Mouse (Mus musculus) adrenal gland, adult 2 months (tissue): ENCODE measurements around the gene Fau. TPM values are rescaled to one million over a fixed set of nuclear protein-coding genes. Genes with fewer than 3 reads are reported as not detected.
A peak's percentile ranks its signal among the peaks of the same experiment; 100 is the strongest.

ENCODE experiments used
- DNase-seq: peaks from one replicate; pipeline ENCODE4 v3.0.0; 2021
- polyA plus RNA-seq: library from polyadenylated mRNA; depleted of rRNA; stranded (reverse); fragments of >200 nt; gene quantifications from 2 replicates; pipeline ENCODE4 v1.2.3, GENCODE M21; 2012
- total RNA-seq, 2 experiments: library from RNA; stranded (reverse); gene quantifications; 2 replicates each; pipeline ENCODE4 v1.2.3; 2021

The Fau gene
- total and polyA plus RNA-seq, 3 experiments = 984 to 1,229 (median 1,141) TPM

GRCm38 (mm10) chr19:6045366-6046293 lies 12.0 kb upstream of the Fau start:
- DNase-seq = no peak

- peak; percentile 95 for DNase-seq
Observed at GRCm38 (mm10) chr19:6046294-6047153, 11.1 kb upstream of the Fau start, which contains the start of gene Syvn1. Gene Syvn1 (plus strand): TSS chr19:6046576.

- peak; percentile 35 for DNase-seq
Observed at GRCm38 (mm10) chr19:6047154-6047898, 10.3 kb upstream of the Fau start.

GRCm38 (mm10) chr19:6047899-6048166 lies 9.8 kb upstream of the Fau start:
- DNase-seq = no peak

GRCm38 (mm10) chr19:6048681-6049410 lies 8.8 kb upstream of the Fau start:
- DNase-seq = no peak

- peak; percentile 47 for DNase-seq
Observed at GRCm38 (mm10) chr19:6052516-6052915, 5.1 kb upstream of the Fau start.

- no peak for DNase-seq
Observed at GRCm38 (mm10) chr19:6054296-6054695, 3.3 kb upstream of the Fau start.

GRCm38 (mm10) chr19:6056696-6057095 lies 948 bp upstream of the Fau start:
- DNase-seq = no peak

GRCm38 (mm10) chr19:6058513-6058912 lies 869 bp downstream of the Fau start:
- no peak for DNase-seq

- no peak for DNase-seq
Observed at GRCm38 (mm10) chr19:6058966-6059365, 1.3 kb downstream of the Fau start.

GRCm38 (mm10) chr19:6061021-6061533 lies 3.4 kb downstream of the Fau start, which contains the start of gene Znhit2:
Gene Znhit2 (plus strand): TSS chr19:6061192.
- peak; percentile 96 for DNase-seq

- DNase-seq = peak; percentile 60
Observed at GRCm38 (mm10) chr19:6061641-6062302, 4.1 kb downstream of the Fau start.

- DNase-seq = no peak
Observed at GRCm38 (mm10) chr19:6062418-6062817, 4.8 kb downstream of the Fau start.

- no peak for DNase-seq
Observed at GRCm38 (mm10) chr19:6063081-6063480, 5.4 kb downstream of the Fau start.

GRCm38 (mm10) chr19:6066571-6066970 lies 8.9 kb downstream of the Fau start:
- DNase-seq = no peak

GRCm38 (mm10) chr19:6067011-6067723 lies 9.5 kb downstream of the Fau start:
- DNase-seq = peak; percentile 86

- DNase-seq = peak; percentile 96
Observed at GRCm38 (mm10) chr19:6067724-6068415, 10.2 kb downstream of the Fau start, which contains the start of gene Tm7sf2. Gene Tm7sf2 (minus strand): TSS chr19:6068373.

GRCm38 (mm10) chr19:6068951-6069350 lies 11.3 kb downstream of the Fau start:
- DNase-seq = no peak

GRCm38 (mm10) chr19:6069851-6070250 lies 12.2 kb downstream of the Fau start:
- no peak for DNase-seq
